Mouse (Mus musculus): ENCODE results near the gene H2-M10.1.

DNA sequence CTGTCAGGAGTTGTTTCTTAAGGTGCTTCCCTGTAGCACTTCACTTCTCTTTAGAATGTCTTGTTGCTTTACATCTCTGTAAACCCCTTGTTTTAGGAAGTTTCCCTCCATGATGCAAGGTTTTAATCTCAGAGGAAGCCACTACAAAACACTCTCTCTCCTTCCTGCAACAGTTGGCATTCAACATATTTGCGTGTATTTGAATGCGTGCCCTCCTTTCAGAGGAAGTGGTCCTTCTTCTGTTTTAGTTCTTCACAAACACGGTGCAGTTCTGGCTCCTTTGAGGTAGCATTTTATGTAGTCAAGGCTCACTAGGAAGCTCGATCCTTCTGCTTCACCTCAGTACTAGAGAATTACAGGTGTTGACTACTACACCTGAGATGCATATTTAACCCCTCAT is 52.2 kb downstream of the H2-M10.1 start:
- TF ChIP-seq CTCF (IDR thresholded peaks at IDR 0.05; ENCODE audit: borderline replicate concordance, insufficient read depth, low read depth, low read length): no peak
- TF ChIP-seq POLR2A (IDR thresholded peaks at IDR 0.05; ENCODE audit: borderline replicate concordance, insufficient read depth, low read length): no peak
